Mouse (Mus musculus) NIH3T3 (cell line): ENCODE measurements at regions not wholly inside any gene's neighbourhood (a gene's known extent, or its start where the extent isn't known, plus 50 kb on each side); places are given as distances from the start of the nearest gene placed in this dataset.

ENCODE experiments used
- DNase-seq: peaks from one replicate; pipeline ENCODE4 v3.0.0-alpha.2; 2012; ENCODE audit warnings: low read depth

- DNase-seq = peak; percentile 66
These were observed 78.2 kb upstream of the Mkln1 start for GRCm38 (mm10) chr6:31320141-31320830.

GRCm38 (mm10) chr6:31321066-31321846 lies 77.3 kb upstream of the Mkln1 start:
- DNase-seq = peak; percentile 60

DNA sequence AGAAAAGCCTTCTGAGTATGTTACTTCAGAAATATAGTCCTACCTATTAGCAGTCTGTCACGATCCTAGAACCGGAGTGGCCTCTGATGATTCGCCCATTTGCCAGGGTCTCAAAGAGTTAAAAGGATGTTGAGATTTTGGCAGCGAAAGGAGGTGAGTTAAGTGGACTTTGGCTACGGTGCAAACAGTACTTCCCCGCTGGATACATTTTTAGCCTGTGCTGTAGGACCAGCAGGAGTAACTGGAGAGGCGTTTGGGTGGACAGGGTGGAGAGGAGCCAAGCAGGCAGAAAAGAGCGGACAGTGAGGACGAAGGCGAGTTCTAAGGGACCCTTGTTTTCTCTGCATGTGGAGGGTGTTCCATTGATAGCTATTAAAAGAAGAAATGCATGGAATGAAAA lies 76.6 kb upstream of the Mkln1 start:
- DNase-seq = peak; percentile 73

GRCm38 (mm10) chr6:31323228-31324190 lies 75.0 kb upstream of the Mkln1 start:
- no peak for DNase-seq

DNA sequence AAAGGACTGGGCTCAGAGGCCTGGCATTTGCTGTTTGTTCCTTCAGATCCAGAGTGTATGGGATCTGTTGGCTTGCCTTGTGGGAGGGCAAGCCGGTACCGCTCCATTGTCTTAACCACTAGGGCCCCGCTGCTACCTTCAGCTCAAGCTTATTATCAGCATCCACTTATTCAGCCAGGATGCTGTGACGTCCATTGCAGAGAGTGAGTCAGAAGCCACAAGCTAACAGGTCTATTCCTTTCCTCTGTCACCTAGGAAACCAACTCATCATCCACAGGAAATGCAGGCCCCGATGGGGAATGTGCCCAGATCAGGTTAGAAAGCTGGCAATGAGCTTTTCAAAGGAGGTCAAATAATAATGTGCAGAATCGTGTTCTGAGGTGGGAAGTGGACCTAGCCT lies 73.8 kb upstream of the Mkln1 start:
- peak; percentile 62 for DNase-seq

DNA sequence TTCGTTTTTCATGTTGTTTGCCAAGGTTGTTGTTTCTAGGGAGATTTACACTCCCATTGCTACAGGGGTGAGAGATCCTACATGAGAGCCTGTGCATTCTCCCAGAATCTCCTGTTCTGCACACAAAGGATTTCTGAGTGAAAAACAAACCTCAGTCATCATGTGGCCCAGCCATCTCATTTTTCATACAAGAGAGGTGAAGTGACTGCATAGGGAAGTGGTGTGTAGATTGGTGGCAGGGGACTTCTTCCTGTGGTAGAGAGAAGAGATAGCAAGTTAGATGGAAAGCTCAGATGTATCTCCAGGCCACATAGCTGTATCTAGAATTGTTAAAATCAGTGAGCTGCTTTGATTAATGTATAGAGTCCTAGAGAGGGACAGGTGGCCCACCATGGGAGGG lies 72.9 kb upstream of the Mkln1 start:
- no peak for DNase-seq

- DNase-seq = no peak
These were observed 68.2 kb upstream of the Mkln1 start for GRCm38 (mm10) chr6:31330327-31330726.

DNA sequence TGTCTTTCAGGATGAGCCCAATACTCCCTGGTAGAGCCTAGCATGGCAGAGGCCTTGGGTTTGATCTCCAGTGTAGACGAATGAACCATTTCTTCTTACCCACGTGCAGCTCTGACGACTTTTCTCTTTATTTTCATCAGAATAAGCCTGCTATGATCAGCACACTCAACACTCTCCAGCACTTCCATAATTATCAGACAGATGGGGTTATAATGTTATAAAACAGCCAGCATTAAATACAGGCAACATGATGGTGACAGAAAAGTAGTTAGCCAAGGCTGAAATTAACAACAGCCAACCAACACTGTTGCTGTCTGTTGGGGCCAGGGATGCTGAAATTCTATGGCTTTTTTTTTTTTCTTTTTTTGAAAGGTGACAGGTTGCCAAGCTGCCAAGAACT lies 67.7 kb upstream of the Mkln1 start:
- no peak for DNase-seq

GRCm38 (mm10) chr6:31332254-31332653 lies 66.3 kb upstream of the Mkln1 start:
- peak; percentile 91 for DNase-seq

DNA sequence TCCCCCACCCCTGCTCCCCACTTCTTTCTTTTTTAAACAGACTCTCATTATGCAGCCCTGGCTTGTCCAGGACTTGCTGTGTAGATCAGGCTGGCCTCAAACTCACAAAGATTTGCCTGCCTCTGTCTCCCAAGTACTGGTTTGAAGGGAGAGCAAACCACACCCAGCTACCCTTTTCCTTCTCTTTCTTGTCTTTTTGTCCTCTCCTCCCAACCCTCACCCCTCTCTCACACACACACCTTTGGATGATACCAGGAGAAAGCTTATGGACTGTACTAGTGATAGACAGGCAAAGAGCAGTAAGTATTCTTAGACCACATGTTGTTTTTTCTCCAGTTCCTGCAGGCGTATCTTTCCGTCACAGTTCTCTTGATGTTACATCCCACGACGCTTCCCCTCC lies 65.8 kb upstream of the Mkln1 start:
- no peak for DNase-seq

DNA sequence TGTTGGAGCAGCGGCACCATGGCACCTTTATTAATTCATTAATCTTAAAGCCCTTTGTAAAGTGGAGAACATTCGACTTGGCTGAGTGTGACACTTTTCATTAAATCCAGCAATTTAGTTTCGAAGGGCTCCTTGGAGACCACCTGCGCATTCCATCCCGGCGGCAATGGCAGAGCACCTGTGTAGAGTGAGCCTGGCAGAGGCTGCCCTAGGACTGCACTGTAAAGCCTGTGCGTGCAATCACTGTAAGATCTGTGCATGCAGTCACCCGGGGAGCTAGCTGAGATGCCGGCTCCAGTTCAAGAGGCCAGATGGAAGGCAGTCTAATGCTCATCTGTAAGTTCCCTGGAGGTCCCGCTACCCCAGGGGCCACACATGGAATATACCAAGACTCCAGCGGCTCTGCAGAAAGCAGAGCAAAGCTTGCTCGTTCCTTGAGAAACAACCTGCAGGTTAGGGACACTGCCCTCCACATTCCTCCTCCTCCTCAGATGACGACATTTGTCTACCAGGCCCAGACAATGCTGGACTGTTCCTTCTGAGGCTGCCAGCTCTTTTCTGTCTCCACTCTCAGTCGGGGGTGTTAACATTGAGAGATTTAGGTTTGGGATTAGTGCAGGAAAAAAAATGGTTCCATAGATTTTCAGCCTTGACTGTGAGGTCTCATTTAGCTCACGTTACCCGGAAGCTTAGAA lies 65.2 kb upstream of the Mkln1 start:
- no peak for DNase-seq

DNA sequence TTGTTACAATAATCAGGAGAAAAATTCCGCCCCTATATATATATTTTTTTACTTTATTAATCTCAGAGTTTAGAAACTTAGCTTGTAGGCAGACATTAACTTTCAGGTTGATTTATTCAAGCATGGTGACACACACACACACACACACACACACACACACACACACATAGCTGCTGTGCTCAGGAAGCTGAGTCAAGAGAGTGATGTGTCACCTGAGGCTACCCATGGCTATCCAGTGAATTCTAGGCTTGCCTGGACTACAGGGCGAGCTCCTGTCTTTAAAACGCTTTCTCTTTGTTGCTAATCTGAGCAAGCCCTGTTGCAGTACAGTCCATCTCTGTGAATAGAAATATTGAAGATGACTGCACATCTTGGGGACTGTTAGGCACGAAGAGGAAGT lies 64.4 kb upstream of the Mkln1 start:
- no peak for DNase-seq

DNA sequence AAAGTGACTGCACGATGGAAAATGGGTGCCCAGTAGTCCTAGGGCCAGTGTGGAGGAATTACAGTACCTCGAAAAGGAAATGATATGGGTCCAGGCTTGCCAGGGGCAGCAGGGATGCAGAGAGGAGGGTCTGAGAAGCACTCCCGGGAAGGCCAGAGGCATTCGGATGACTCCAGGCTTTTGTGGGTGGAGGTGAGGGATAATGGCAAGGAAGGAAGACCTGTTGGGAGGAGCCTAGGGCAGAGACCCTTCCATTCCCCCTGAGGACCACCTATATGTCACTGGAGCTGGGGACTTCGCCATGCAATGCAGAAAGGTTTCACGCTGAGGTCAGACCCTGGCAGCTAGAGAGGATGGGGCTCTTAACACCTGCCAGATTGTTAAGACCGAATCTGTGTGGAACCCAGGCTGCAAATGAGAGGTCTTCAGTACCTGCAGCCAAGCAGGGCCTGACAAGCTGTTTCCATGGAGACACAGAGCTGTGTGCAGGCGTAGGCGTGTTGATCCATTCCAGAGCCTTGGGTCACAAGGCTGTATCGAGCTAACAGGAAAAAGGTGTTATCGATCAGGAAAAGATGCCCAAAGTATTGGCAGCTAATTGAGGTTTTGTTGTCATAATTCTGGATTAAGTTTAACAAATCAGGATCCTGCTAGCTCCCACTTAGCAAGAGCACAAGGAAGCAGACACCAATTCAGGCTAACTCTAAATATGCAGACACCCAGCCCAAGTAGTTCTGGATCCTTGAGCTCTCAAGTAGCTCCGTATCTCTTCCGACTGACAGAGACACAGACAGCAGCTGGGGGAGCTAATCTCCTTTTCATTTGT lies 59.2 kb upstream of the Mkln1 start:
- no peak for DNase-seq

DNA sequence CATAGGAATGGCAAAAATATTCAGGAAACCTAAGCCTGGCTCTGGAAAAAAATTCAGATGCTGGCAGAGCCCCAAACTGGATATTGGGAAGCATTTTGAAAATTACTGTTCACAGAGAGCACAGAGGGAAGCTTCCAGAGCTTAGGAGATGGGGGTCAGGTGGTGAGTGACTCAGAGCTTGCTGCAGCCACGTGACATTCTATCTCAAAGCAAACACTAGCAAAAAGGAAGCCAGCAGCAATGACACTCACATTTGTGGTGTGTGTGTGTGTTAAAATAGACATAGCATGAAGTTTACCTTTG lies 58.6 kb upstream of the Mkln1 start:
- DNase-seq = peak; percentile 74

GRCm38 (mm10) chr6:31345366-31346084 lies 53.0 kb upstream of the Mkln1 start:
- no peak for DNase-seq

DNA sequence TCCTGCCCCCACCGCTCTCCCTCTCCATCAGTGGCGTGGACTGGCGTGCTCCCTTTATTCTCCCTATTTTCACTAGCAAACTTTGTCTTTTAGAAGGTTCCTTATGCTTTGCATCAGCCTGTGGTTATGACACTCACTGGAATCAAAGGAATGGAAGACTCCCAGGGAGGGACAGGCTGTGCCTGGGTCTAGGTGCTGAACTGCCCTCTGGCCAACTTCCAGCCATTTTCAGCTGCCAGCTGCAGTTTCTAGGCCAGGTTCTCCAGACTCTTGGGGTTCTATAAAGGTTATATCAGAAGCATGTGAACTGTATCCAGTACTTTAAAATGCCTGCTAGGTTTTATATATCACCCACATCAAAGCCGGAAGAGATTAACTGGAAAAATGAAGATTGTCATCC lies 50.2 kb upstream of the Mkln1 start:
- DNase-seq = peak; percentile 52
